Mouse (Mus musculus) ES-E14 (cell line): ENCODE data around the gene Zfp335.

Experiments used
- CHD2 ChIP-seq: IDR thresholded peaks from 2 replicates; pipeline ENCODE4 v1.6.1; 2014; ENCODE audit warnings: mild to moderate bottlenecking, low read depth, low read length, inconsistent platforms
- HCFC1 ChIP-seq: IDR thresholded peaks from 2 replicates; pipeline ENCODE4 v1.6.1; 2012; ENCODE audit warnings: low read length, inconsistent platforms, borderline replicate concordance; ENCODE audit not compliant: insufficient read depth
- MAFK ChIP-seq: IDR thresholded peaks from 2 replicates; pipeline ENCODE4 v1.6.1; 2014; ENCODE audit warnings: mild to moderate bottlenecking, low read depth, low read length, inconsistent platforms; ENCODE audit not compliant: insufficient read depth
- ZC3H11A ChIP-seq: IDR thresholded peaks from 2 replicates; pipeline ENCODE4 v1.6.1; 2012; ENCODE audit warnings: low read depth, mild to moderate bottlenecking, inconsistent platforms, low read length, borderline replicate concordance
- ZNF384 ChIP-seq: IDR thresholded peaks from 2 replicates; pipeline ENCODE4 v1.6.1; 2012; ENCODE audit warnings: low read depth, low read length, inconsistent platforms

DNA sequence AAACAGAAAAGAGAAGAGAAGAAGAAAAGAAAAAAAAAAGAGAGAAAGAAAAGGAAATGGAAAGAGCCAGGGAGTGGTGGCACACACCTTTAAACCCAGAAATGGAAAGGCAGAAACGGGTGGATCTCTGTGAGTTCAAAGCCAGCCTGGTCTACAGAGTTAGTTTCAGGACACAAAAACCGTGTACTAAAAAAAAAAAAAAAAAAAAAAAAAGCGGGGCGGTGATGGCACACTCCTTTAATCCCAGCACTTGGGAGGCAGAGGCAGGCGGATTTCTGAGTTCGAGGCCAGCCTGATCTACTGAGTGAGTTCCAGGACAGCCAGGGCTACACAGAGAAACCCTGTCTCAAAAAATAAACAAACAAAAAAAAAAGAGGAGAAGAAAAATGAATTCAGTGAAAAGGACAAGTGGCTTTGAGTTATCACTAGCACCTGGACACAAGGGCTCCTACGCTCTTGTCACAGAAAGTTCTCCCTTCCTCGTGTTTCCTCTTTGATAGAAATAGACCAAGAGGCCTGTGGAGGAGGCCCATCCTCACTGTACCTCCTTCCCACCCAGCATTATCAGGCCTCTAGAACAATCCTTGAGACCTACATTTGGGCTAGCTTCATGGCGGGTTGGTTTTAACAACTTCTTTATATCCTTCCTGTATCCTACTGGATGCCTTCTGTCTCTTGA, 1.3 kb upstream of the Zfp335 start:
- no peak for TF ChIP-seq MAFK
- TF ChIP-seq ZC3H11A: no peak
- no peak for TF ChIP-seq CHD2
- TF ChIP-seq HCFC1: no peak
- no peak for TF ChIP-seq ZNF384
